Mouse (Mus musculus): ENCODE measurements around the gene Slc22a15. TPM values are rescaled to one million over a fixed set of nuclear protein-coding genes. Genes with fewer than 3 reads are reported as not detected.

Gene Slc22a15
- 10 to 100 TPM; 15.6 to 16.8 TPM for polyA plus RNA-seq (2017; shearing (Covaris generic))

DNA sequence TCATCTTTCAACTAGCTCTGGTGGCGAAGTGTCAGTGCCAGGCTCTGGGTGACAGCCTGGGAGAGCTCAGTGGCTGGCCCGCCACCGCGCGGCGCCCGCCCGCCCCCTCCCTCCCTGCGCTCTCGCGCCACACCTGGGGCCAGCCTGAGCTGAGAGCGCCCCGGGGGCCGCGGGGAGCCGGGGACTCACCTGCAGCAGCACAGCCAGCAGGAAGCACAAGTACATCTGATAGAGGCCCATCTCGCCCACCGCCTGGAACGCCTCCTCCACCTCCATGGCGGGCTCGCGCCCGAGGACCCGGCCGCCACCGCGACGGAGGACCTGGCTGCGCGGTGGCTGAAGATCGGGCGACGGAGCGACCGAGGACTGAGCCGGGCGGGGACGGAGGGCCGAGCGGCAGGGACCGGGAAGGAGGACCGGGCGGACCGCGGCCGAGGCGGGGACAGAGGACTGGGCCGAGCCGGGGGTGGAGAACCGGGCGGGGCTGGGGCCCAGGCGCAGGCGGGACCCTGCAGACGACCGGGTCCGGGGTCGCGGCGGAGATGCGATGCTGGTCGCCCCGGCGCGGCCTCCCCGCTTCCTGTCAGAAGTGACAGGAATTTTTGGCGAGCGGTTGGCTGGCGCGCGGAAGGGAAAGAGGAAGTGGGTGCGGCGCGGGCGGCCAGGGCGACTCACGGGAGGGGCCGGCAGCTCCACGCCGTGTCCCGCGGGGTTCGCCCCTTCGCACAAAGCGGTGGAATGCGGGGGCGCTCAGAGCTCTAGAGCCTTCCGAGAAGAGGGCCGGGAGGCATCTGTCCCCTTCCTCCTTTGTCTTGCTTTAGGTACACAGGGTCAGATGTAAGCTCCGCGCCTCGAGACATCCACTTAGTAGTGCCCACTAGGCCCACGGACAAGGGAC lies at the start of gene Slc22a15:
Gene Slc22a15, minus strand, starts transcription at position 611 of the 898 bp plus-strand sequence.

DNA sequence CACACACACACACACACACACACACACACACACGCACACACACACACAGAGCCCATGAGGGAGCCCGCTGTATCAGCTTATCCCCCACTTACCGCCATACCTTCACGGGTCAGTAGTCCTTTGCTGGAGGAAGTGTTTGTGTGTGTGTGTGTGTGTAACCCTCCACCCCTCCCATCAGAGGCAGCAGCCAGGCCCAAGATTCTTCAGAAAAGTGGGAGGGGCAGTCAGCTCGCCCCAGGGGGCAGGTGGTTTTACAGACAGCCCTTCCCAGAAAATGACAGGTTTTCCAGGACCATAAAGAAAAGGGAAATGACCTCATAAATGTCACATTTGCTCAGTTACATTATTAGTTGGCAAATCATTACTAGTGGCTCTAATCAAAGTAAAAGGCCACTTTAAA lies 75.4 kb downstream of the Slc22a15 start, which contains the start of gene Mab21l3:
Gene Mab21l3, minus strand, starts transcription at position 144 of the 400 bp plus-strand sequence.

Other genes with a start within 250 kb of the Slc22a15 start
- gene Mab21l3, start 75.5 kb downstream of the Slc22a15 start, polyA plus RNA-seq (2017; shearing (Covaris generic)): under 1 TPM in 1 of 2 experiments, not detected in 1; 0.26 TPM
- not detected for gene Nhlh2, start 85.6 kb upstream of the Slc22a15 start, polyA plus RNA-seq (2017; shearing (Covaris generic))
- gene Casq2, start 162.0 kb upstream of the Slc22a15 start, polyA plus RNA-seq (2017; shearing (Covaris generic)): not detected

All from inflammation-experienced regulatory T-cells (primary cell).